ENCODE assay signal across 30 mouse cellular contexts in the genomic region with DNA sequence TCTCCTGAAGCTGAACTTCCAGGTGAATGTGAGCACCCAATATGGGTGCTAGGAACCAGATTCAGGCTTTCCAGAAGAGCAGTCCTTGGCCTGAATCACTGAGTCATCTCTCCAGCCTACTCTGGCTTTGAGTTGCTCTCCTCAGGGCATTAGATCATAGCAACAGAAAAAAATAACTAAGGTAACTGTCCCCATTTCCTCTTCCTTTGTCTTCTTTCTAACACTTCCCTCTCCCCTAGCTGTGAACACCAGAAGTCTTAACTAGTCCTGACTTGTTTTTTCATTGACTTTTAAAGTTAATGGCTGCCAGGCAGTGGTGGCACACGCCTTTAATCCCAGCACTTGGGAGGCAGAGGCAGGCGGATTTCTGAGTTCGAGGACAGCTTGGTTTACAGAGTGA.
"Had no signal": no experiment of that assay in that cellular context is flagged by ENCODE, and none has a peak within 500 bp of the region (broad histone marks: within the 10 kb centered on the region; RNA-seq: fewer than 3 reads in every experiment).

No protein-coding gene starts in this region.

- H3K4me1 ChIP-seq: limb, embryonic 12.5 days; limb, embryonic 13.5 days; limb, embryonic 15.5 days; liver, embryonic 12.5 days; liver, embryonic 13.5 days; liver, embryonic 15.5 days; lung, embryonic 15.5 days; midbrain, embryonic 12.5 days; midbrain, embryonic 13.5 days; midbrain, embryonic 15.5 days; neural tube, embryonic 12.5 days had no signal

- ATAC-seq: liver, embryonic 12.5 days; liver, postnatal 0 days; lung, postnatal 0 days; midbrain, embryonic 13.5 days; midbrain, embryonic 15.5 days; midbrain, embryonic 16.5 days had no signal

- H3K27ac ChIP-seq: limb, embryonic 10.5 days; limb, embryonic 12.5 days; limb, embryonic 13.5 days; limb, embryonic 15.5 days; liver, embryonic 12.5 days; liver, embryonic 13.5 days; liver, embryonic 14.5 days; liver, embryonic 15.5 days; lung, embryonic 15.5 days; macrophage; midbrain, embryonic 10.5 days; midbrain, embryonic 12.5 days; midbrain, embryonic 13.5 days; midbrain, embryonic 15.5 days; neural tube, embryonic 12.5 days had no signal

- H3K27me3 ChIP-seq: limb, embryonic 12.5 days; limb, embryonic 13.5 days; limb, embryonic 15.5 days; liver, embryonic 12.5 days; lung, embryonic 15.5 days; megakaryocyte, embryonic 14.5 days; midbrain, embryonic 15.5 days; neural tube, embryonic 12.5 days had no signal

- DNase-seq: left cerebral cortex, postnatal 4 days; liver; liver, embryonic 13.5 days; liver, postnatal 0 days; lung, adult 18-20 months; lung, adult 2 months; lung, embryonic 14.5 days; lung, postnatal 10 days; lung, postnatal 14 days; lung, postnatal 4 days had no signal

- H3K4me3 ChIP-seq: limb, embryonic 10.5 days; limb, embryonic 12.5 days; limb, embryonic 13.5 days; limb, embryonic 15.5 days; liver, embryonic 12.5 days; liver, embryonic 13.5 days; liver, embryonic 15.5 days; lung, embryonic 15.5 days; megakaryocyte, embryonic 14.5 days; midbrain, embryonic 10.5 days; midbrain, embryonic 12.5 days; midbrain, embryonic 13.5 days; midbrain, embryonic 15.5 days; myocyte; neural tube, embryonic 12.5 days had no signal

- H3K4me2 ChIP-seq: limb, embryonic 12.5 days; limb, embryonic 13.5 days; limb, embryonic 15.5 days; liver, embryonic 11.5 days; liver, embryonic 12.5 days; liver, embryonic 13.5 days; liver, embryonic 15.5 days; lung, embryonic 14.5 days; lung, embryonic 15.5 days; midbrain, embryonic 11.5 days; midbrain, embryonic 12.5 days; midbrain, embryonic 13.5 days; midbrain, embryonic 15.5 days; neural tube, embryonic 12.5 days had no signal

- H3K36me3 ChIP-seq: limb, embryonic 10.5 days; limb, embryonic 12.5 days; limb, embryonic 13.5 days; limb, embryonic 15.5 days; liver, embryonic 12.5 days; liver, embryonic 13.5 days; liver, embryonic 15.5 days; lung, embryonic 15.5 days; midbrain, embryonic 10.5 days; midbrain, embryonic 12.5 days; midbrain, embryonic 13.5 days; midbrain, embryonic 15.5 days; neural tube, embryonic 12.5 days had no signal

- H3K9ac ChIP-seq: limb, embryonic 12.5 days; limb, embryonic 13.5 days; limb, embryonic 15.5 days; liver, embryonic 12.5 days; liver, embryonic 13.5 days; liver, embryonic 14.5 days; liver, embryonic 15.5 days; liver, postnatal 0 days; lung, embryonic 14.5 days; lung, embryonic 15.5 days; midbrain, embryonic 12.5 days; midbrain, embryonic 13.5 days; midbrain, embryonic 15.5 days; neural tube, embryonic 12.5 days had no signal

- H3K9me3 ChIP-seq: limb, embryonic 10.5 days; limb, embryonic 12.5 days; limb, embryonic 13.5 days; limb, embryonic 15.5 days; liver, embryonic 12.5 days; liver, embryonic 13.5 days; liver, embryonic 15.5 days; lung, embryonic 15.5 days; megakaryocyte, embryonic 14.5 days; midbrain, embryonic 10.5 days; midbrain, embryonic 12.5 days; midbrain, embryonic 13.5 days; midbrain, embryonic 15.5 days; neural tube, embryonic 12.5 days had no signal
